Mouse (Mus musculus) liver, adult 2 months (tissue): ENCODE measurements at regions not wholly inside any gene's neighbourhood (a gene's known extent, or its start where the extent isn't known, plus 50 kb on each side); places are given as distances from the start of the nearest gene placed in this dataset.

Experiments
- CTCF ChIP-seq: fragments of 200-500 bp; IDR thresholded peaks from 2 replicates; pipeline ENCODE4 v1.5.1; 2011; ENCODE audit warnings: low read depth, low read length, control low read depth
- POLR2A ChIP-seq: fragments of 200-500 bp; IDR thresholded peaks from 2 replicates; pipeline ENCODE4 v1.6.1; 2011; ENCODE audit warnings: low read length, control low read depth; ENCODE audit not compliant: insufficient read depth; ENCODE audit errors: extremely low read depth

GRCm38 (mm10) chr3:66653961-66654360, 327.2 kb upstream of the Rsrc1 start:
- TF ChIP-seq CTCF (no peak), POLR2A (no peak)
